Mouse (Mus musculus): Measurements from ENCODE around the gene Pex12. TPM values are rescaled to one million over a fixed set of nuclear protein-coding genes. Genes with fewer than 3 reads are reported as not detected.

The Pex12 gene
- polyA plus RNA-seq, 1 experiment from 2014 or later = 16.0 TPM

- no peak overlapping the region; the same call in 1 of the 2 replicates for H3K4me2 ChIP-seq (ENCODE audit: low read depth, low read length, severe bottlenecking)
- no peaks in the 10 kb centered on the region for H3K27me3 ChIP-seq (ENCODE audit: control insufficient read depth, insufficient read depth, low read length)
- H3K36me3 ChIP-seq (ENCODE audit: control insufficient read depth, insufficient read depth, low read length) = no peaks in the 10 kb centered on the region; the same call in 1 of the 2 replicates
- H3K9me3 ChIP-seq (ENCODE audit: control insufficient read depth, low read length) = no peaks in the 10 kb centered on the region
- H3K4me1 ChIP-seq (replicated peaks; ENCODE audit: control insufficient read depth, insufficient read depth, low read length) = peaks cover 4% of the 10 kb centered on the region
- H3K9ac ChIP-seq (ENCODE audit: low read length) = no peak overlapping the region
- DNase-seq (ENCODE audit: low spot score) (no peak), ATAC-seq (replicated peaks; ENCODE audit: low FRiP score) (no peak)
- H3K27ac ChIP-seq (ENCODE audit: low read depth, low read length) = no peak overlapping the region
- H3K4me3 ChIP-seq (ENCODE audit: low read depth, low read length) = no peak overlapping the region
- WGBS = 89% methylated on average over 2 of the region's 2 CpGs
Observed at GRCm38 (mm10) chr11:83294133-83294532, 8.3 kb downstream of the Pex12 start.

DNA sequence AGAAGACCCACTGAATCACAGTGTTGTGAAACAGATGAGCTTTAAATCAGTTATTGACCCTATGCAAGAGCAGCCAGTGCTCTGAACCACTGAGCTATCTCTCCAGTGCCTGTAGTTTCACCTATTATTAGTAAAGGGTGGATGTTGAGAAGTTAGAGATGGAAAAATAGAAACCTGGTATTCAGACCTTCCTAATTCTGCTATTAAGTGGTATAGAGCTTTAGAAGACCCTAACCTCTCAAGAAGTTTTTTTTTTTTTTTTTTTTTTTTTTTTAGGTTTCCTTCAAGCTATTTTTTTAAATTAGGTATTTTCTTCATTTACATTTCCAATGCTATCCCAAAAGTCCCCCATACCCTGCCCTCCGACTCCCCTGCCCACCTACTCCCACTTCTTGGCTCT is 9.2 kb downstream of the Pex12 start:
- Histone ChIP-seq H3K27me3 (ENCODE audit: control insufficient read depth, insufficient read depth, low read length) (no peaks in the 10 kb centered on the region), H3K36me3 (ENCODE audit: control insufficient read depth, insufficient read depth, low read length) (no peaks in the 10 kb centered on the region; the same call in 1 of the 2 replicates), H3K9ac (ENCODE audit: low read length) (peak overlapping the region; percentile 44; the same call in 1 of the 2 replicates), H3K4me1 (replicated peaks; ENCODE audit: control insufficient read depth, insufficient read depth, low read length) (peaks cover 4% of the 10 kb centered on the region), H3K4me2 (ENCODE audit: low read depth, low read length, severe bottlenecking) (peak overlapping the region; percentile 83), H3K27ac (ENCODE audit: low read depth, low read length) (no peak overlapping the region), H3K9me3 (ENCODE audit: control insufficient read depth, low read length) (no peaks in the 10 kb centered on the region), H3K4me3 (ENCODE audit: low read depth, low read length) (peak overlapping the region; percentile 65)
- 92% methylated on average over 1 of the region's 1 CpGs for WGBS
- ATAC-seq (replicated peaks; ENCODE audit: low FRiP score) (no peak), DNase-seq (ENCODE audit: low spot score) (no peak)

GRCm38 (mm10) chr11:83292251-83292587 is 10.2 kb downstream of the Pex12 start:
- ATAC-seq (replicated peaks; ENCODE audit: low FRiP score) = no peak

DNA sequence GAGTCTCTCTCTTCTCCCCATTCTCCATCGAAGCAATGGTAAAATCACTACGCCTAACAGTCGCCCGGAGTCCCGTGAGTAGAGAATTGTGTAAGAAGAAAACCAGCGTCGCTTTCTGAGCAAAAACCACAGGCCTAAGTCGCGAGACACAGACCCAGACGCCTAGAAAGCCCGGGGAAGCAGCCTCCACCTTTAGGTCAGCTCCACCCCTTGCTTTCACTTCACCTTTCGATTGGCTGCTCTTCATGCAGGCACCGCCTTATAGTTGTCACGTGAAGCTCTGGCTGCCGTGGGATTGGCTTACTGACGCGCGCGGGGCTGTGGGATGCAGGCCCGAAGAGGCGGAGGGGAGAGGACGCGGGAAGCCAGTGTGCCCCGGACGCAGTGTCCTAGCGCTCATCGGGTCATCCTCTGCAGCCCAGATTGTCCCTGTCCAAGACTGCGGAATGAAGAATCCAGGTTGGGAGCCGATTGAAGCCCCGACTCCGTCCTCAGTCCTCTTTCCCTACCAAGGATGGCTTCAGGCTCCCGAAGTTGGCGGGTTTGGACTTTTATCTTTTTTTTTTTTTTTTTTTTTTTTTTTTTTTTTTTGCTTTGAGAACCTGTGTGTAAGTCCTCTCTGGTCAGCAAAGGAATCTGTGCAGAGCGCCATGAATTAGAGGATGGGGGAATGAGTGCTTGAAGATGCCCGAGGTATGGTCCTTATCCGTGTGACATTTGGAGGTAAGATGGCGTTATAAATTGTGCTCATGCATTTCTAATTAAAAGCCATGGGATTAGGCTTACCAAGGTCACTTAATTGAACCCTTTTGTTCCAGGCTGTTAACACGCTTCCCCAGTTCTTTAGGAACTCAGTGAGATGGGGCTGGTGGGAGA is 10.8 kb downstream of the Pex12 start:
- H3K27ac ChIP-seq (ENCODE audit: low read depth, low read length) = peak overlapping the region; percentile 58
- peak; percentile 100 for ATAC-seq (replicated peaks; ENCODE audit: low FRiP score)

More at GRCm38 (mm10) chr11:83292251-83292587, 10.2 kb downstream of the Pex12 start:
- H3K4me3 ChIP-seq (ENCODE audit: low read depth, low read length) = peak overlapping the region; percentile 65
- peak overlapping the region; percentile 83 for H3K4me2 ChIP-seq (ENCODE audit: low read depth, low read length, severe bottlenecking)
- H3K27ac ChIP-seq (ENCODE audit: low read depth, low read length) = peak overlapping the region; percentile 31
- H3K9me3 ChIP-seq (ENCODE audit: control insufficient read depth, low read length) = no peaks in the 10 kb centered on the region
- WGBS = 4% methylated on average over 5 of the region's 5 CpGs
- no peaks in the 10 kb centered on the region for H3K4me1 ChIP-seq (replicated peaks; ENCODE audit: control insufficient read depth, insufficient read depth, low read length)
- no peaks in the 10 kb centered on the region; the same call in 1 of the 2 replicates for H3K36me3 ChIP-seq (ENCODE audit: control insufficient read depth, insufficient read depth, low read length)
- peak overlapping the region; percentile 79 for H3K9ac ChIP-seq (ENCODE audit: low read length)
- H3K27me3 ChIP-seq (ENCODE audit: control insufficient read depth, insufficient read depth, low read length) = no peaks in the 10 kb centered on the region
- DNase-seq (ENCODE audit: low spot score) = no peak

GRCm38 (mm10) chr11:83289633-83290032 is 12.8 kb downstream of the Pex12 start:
- H3K27ac ChIP-seq (ENCODE audit: low read depth, low read length) = no peak overlapping the region
- no peaks in the 10 kb centered on the region for H3K4me1 ChIP-seq (replicated peaks; ENCODE audit: control insufficient read depth, insufficient read depth, low read length)
- 77% methylated on average over 2 of the region's 2 CpGs for WGBS
- no peaks in the 10 kb centered on the region for H3K27me3 ChIP-seq (ENCODE audit: control insufficient read depth, insufficient read depth, low read length)
- ATAC-seq (replicated peaks; ENCODE audit: low FRiP score) = no peak
- no peaks in the 10 kb centered on the region for H3K36me3 ChIP-seq (ENCODE audit: control insufficient read depth, insufficient read depth, low read length)
- H3K9ac ChIP-seq (ENCODE audit: low read length) = no peak overlapping the region
- H3K9me3 ChIP-seq (ENCODE audit: control insufficient read depth, low read length) = no peaks in the 10 kb centered on the region
- DNase-seq (ENCODE audit: low spot score) = no peak
- H3K4me3 ChIP-seq (ENCODE audit: low read depth, low read length) = no peak overlapping the region
- H3K4me2 ChIP-seq (ENCODE audit: low read depth, low read length, severe bottlenecking) = no peak overlapping the region

More for the DNA sequence above, 10.8 kb downstream of the Pex12 start:
- DNase-seq (ENCODE audit: low spot score) = peak; percentile 95
- Histone ChIP-seq H3K4me1 (replicated peaks; ENCODE audit: control insufficient read depth, insufficient read depth, low read length) (no peaks in the 10 kb centered on the region), H3K4me2 (ENCODE audit: low read depth, low read length, severe bottlenecking) (peak overlapping the region; percentile 83), H3K36me3 (ENCODE audit: control insufficient read depth, insufficient read depth, low read length) (no peaks in the 10 kb centered on the region; the same call in 1 of the 2 replicates), H3K9me3 (ENCODE audit: control insufficient read depth, low read length) (no peaks in the 10 kb centered on the region), H3K4me3 (ENCODE audit: low read depth, low read length) (peak overlapping the region; percentile 65), H3K27me3 (ENCODE audit: control insufficient read depth, insufficient read depth, low read length) (no peaks in the 10 kb centered on the region), H3K9ac (ENCODE audit: low read length) (peak overlapping the region; percentile 79)
- under 1% methylated on average over 38 of the region's 38 CpGs for WGBS

GRCm38 (mm10) chr11:83289036-83289435 is 13.3 kb downstream of the Pex12 start:
- no peaks in the 10 kb centered on the region for H3K9me3 ChIP-seq (ENCODE audit: control insufficient read depth, low read length)

DNA sequence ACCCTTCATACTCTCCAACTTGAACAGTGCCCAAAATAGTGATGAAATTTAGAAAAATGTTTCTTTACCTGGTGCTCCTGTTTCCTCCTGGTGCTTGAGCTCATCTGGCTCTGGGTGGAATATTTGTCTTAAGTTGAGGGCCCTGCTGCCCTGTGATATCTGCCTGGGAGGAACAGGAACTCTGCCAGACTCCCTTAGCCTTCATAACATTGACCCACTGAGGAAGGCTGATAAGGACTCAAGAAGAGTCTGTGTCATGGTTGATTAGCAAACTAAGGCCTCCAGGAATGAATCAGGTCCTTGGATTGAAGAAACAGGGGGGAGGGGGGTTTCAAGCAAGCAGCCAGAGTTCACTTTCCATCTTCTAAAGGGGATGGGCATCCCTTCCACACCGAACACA is 15.8 kb downstream of the Pex12 start, which contains the start of gene Slfn14:
Gene Slfn14 (minus strand): TSS at position 161 of the 400 bp plus-strand sequence.
- no peak within 1 kb of the TSS for H3K9ac ChIP-seq (ENCODE audit: low read length)
- H3K9me3 ChIP-seq (ENCODE audit: control insufficient read depth, low read length) = no peaks in the 10 kb centered on the region
- no peaks in the 10 kb centered on the region for H3K36me3 ChIP-seq (ENCODE audit: control insufficient read depth, insufficient read depth, low read length)
- DNase-seq (ENCODE audit: low spot score) (no peak), ATAC-seq (replicated peaks; ENCODE audit: low FRiP score) (no peak)
- 76% methylated on average over 1 of the region's 1 CpGs for WGBS
- no peak within 1 kb of the TSS for H3K4me2 ChIP-seq (ENCODE audit: low read depth, low read length, severe bottlenecking)
- H3K4me1 ChIP-seq (replicated peaks; ENCODE audit: control insufficient read depth, insufficient read depth, low read length) = no peaks in the 10 kb centered on the region
- no peak within 1 kb of the TSS for H3K27ac ChIP-seq (ENCODE audit: low read depth, low read length)
- H3K27me3 ChIP-seq (ENCODE audit: control insufficient read depth, insufficient read depth, low read length) = no peaks in the 10 kb centered on the region; the same call in 1 of the 2 replicates
- no peak within 1 kb of the TSS for H3K4me3 ChIP-seq (ENCODE audit: low read depth, low read length)

More at GRCm38 (mm10) chr11:83289036-83289435, 13.3 kb downstream of the Pex12 start:
- no peak overlapping the region for H3K9ac ChIP-seq (ENCODE audit: low read length)
- no peaks in the 10 kb centered on the region for H3K36me3 ChIP-seq (ENCODE audit: control insufficient read depth, insufficient read depth, low read length)
- H3K4me2 ChIP-seq (ENCODE audit: low read depth, low read length, severe bottlenecking) = no peak overlapping the region
- no peak overlapping the region for H3K27ac ChIP-seq (ENCODE audit: low read depth, low read length)
- 93% methylated on average over 5 of the region's 5 CpGs for WGBS
- no peak overlapping the region for H3K4me3 ChIP-seq (ENCODE audit: low read depth, low read length)
- DNase-seq (ENCODE audit: low spot score) (no peak), ATAC-seq (replicated peaks; ENCODE audit: low FRiP score) (no peak)
- H3K4me1 ChIP-seq (replicated peaks; ENCODE audit: control insufficient read depth, insufficient read depth, low read length) = no peaks in the 10 kb centered on the region
- no peaks in the 10 kb centered on the region; the same call in 1 of the 2 replicates for H3K27me3 ChIP-seq (ENCODE audit: control insufficient read depth, insufficient read depth, low read length)

DNA sequence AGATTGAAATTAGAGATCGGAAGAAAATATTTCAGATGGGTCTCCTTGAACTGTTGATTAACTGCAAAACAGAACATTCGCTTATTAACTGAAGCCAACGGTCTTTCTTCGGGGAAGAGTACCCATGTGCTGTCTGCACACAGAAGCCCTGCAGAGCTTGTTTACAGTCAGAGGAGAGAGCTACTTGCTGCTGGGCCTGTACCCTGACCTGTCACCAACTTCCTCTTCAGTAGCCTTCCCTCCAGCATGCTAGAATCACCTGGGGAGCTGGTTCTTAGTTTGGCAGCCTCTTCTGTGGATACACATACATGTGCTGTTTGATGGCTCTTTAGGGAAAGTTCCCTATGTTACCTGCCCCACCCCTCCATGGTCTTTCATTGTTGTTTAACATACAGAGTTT is 16.8 kb downstream of the Pex12 start:
- ATAC-seq (replicated peaks; ENCODE audit: low FRiP score) (no peak), DNase-seq (ENCODE audit: low spot score) (no peak)
- Histone ChIP-seq H3K4me3 (ENCODE audit: low read depth, low read length) (no peak overlapping the region), H3K9ac (ENCODE audit: low read length) (no peak overlapping the region), H3K9me3 (ENCODE audit: control insufficient read depth, low read length) (no peaks in the 10 kb centered on the region), H3K4me2 (ENCODE audit: low read depth, low read length, severe bottlenecking) (no peak overlapping the region), H3K36me3 (ENCODE audit: control insufficient read depth, insufficient read depth, low read length) (no peaks in the 10 kb centered on the region), H3K4me1 (replicated peaks; ENCODE audit: control insufficient read depth, insufficient read depth, low read length) (no peaks in the 10 kb centered on the region), H3K27me3 (ENCODE audit: control insufficient read depth, insufficient read depth, low read length) (no peaks in the 10 kb centered on the region; the same call in 1 of the 2 replicates), H3K27ac (ENCODE audit: low read depth, low read length) (no peak overlapping the region)
- WGBS = 95% methylated on average over 4 of the region's 4 CpGs

All from forebrain, embryonic 11.5 days (tissue).